In genomic region chr9:69502504-69502903, GRCm38 (mm10) we compare ENCODE assay signal across 8 mouse cellular contexts. TPM values are rescaled to one million over a fixed set of nuclear protein-coding genes. Genes with fewer than 3 reads are reported as not detected.
A peak's percentile ranks its signal among the peaks of the same experiment; 100 is the strongest.
DNase-seq lines count a peak whose midpoint lies in the region; ATAC-seq and TF ChIP-seq lines count a peak whose summit lies in the region.

No protein-coding gene starts in this region.

- no peak overlapping the region for H3K27ac ChIP-seq in bone marrow macrophage, adult 2 months (ENCODE audit: insufficient read depth, low read depth, low read length)
- H3K27ac ChIP-seq in lung, postnatal 0 days (ENCODE audit: low read length): no peak overlapping the region

- H3K4me2 ChIP-seq in lung, postnatal 0 days (replicated peaks; ENCODE audit: low read depth, low read length): no peak overlapping the region

- no peaks in the 10 kb centered on the region for H3K36me3 ChIP-seq in lung, postnatal 0 days (ENCODE audit: insufficient read depth, low read length)

- peak; percentile 69 for DNase-seq in 416B (ENCODE audit: low read depth)
- peak; percentile 40 for DNase-seq in CD4-positive helper T cell, adult 2 months (ENCODE audit: low read depth, low spot score)
- peak; percentile 42 for DNase-seq in fibroblast of lung, adult 2 months (ENCODE audit: low read depth)
- DNase-seq in layer of hippocampus, adult 18-20 months (ENCODE audit: low spot score in 2 of 2): peak; percentile 16 to 82
- peak; percentile 77 for DNase-seq in lung, postnatal 0 days (ENCODE audit: low spot score)
- DNase-seq in spleen, adult 12 weeks (ENCODE audit: low spot score): peak; percentile 4

- TF ChIP-seq POLR2A in bone marrow macrophage, adult 2 months (IDR thresholded peaks at IDR 0.05; ENCODE audit: borderline replicate concordance, low read depth, low read length): no peak

- TF ChIP-seq CTCF in bone marrow macrophage, adult 2 months (IDR thresholded peaks at IDR 0.05; ENCODE audit: low read depth, low read length): peak; percentile 53; the same call in 1 of the 2 replicates
- TF ChIP-seq CTCF in lung, postnatal 0 days (IDR thresholded peaks at IDR 0.05): peak; percentile 86

- no peak overlapping the region for H3K4me3 ChIP-seq in bone marrow macrophage, adult 2 months (ENCODE audit: insufficient read depth, low read length)
- no peak overlapping the region for H3K4me3 ChIP-seq in lung, postnatal 0 days (ENCODE audit: low read depth, low read length)

- WGBS in lung, postnatal 0 days: 26% methylated on average over 6 of the region's 6 CpGs

- no peak overlapping the region for H3K9ac ChIP-seq in lung, postnatal 0 days (replicated peaks; ENCODE audit: low read depth)

- no peak for ATAC-seq in lung, postnatal 0 days
- no peak; the same call in 1 of the 2 replicates for ATAC-seq in megakaryocyte, adult 5-6 weeks (ENCODE audit: poor library complexity, severe bottlenecking)

- peaks cover 10% of the 10 kb centered on the region; the same call in 1 of the 2 replicates for H3K27me3 ChIP-seq in lung, postnatal 0 days (replicated peaks; ENCODE audit: insufficient read depth, low read length)

- no peaks in the 10 kb centered on the region for H3K9me3 ChIP-seq in lung, postnatal 0 days (ENCODE audit: low read length)

- H3K4me1 ChIP-seq in bone marrow macrophage, adult 2 months (ENCODE audit: control insufficient read depth, insufficient read depth, low read length): peaks cover 18% of the 10 kb centered on the region
- H3K4me1 ChIP-seq in lung, postnatal 0 days (ENCODE audit: insufficient read depth, low read depth, low read length): no peaks in the 10 kb centered on the region

- TF ChIP-seq EP300 in lung, postnatal 0 days (IDR thresholded peaks at IDR 0.05): no peak

RNA-seq across cellular contexts. Expression of gene Anxa2, which starts 49.1 kb away (rescaled TPM):
- polyA plus RNA-seq in bone marrow macrophage, adult 2 months (2012; ENCODE audit: insufficient read depth, insufficient read length, missing spikeins): 470 and 511 TPM in 2 replicates
- total RNA-seq in layer of hippocampus, adult 18-20 months (2021): 1 to 10 TPM; 8.7 to 9.2 TPM
- polyA plus RNA-seq in lung, postnatal 0 days (2015; fragmentation: Nextera tagmentation; extraction: Ambion mirVana): 1,095 and 1,144 TPM in 2 replicates
- total RNA-seq in megakaryocyte, adult 5-6 weeks (2015): 1,047 and 1,062 TPM in 2 replicates
- 654 and 695 TPM in 2 replicates for total RNA-seq in megakaryocyte, adult 5-6 weeks (2017)

Comparison
In these comparisons a context has a peak if more than half of its experiments do, and no peak if none do; other contexts are left out.
1. DNase-seq: peak in every context shown above with its lines; median percentile 77 in lung, postnatal 0 days; 69 in 416B; 49 in layer of hippocampus, adult 18-20 months; 42 in fibroblast of lung, adult 2 months; 40 in CD4-positive helper T cell, adult 2 months; 4 in spleen, adult 12 weeks.
2. RNA of gene Anxa2, which starts 49.1 kb away (total RNA-seq): 654 to 1,062 TPM in megakaryocyte, adult 5-6 weeks; 8.7 to 9.2 TPM in layer of hippocampus, adult 18-20 months; every median in the first group is over 10 times any median in the second.